Mouse (Mus musculus) liver, adult 2 months (tissue): Measurements from ENCODE around the gene Zfp382. TPM values are rescaled to one million over a fixed set of nuclear protein-coding genes. Genes with fewer than 3 reads are reported as not detected.
"Not testable (repeated sequence)": the region's sequence is repeated elsewhere in the genome, so short reads cannot be mapped to it uniquely, and the experiment has no call there.

ENCODE experiments used
- DNase-seq: peaks from one replicate; pipeline ENCODE4 v3.0.0-alpha.2; 2011; ENCODE audit warnings: low read depth, low spot score; ENCODE audit errors: extremely low read depth
- H3K27ac ChIP-seq: fragments of 200-500 bp; replicated peaks from 2 replicates; pipeline ENCODE4 v1.5.1; 2012; ENCODE audit warnings: low read depth, mild to moderate bottlenecking, control low read depth, inconsistent platforms, low read length; ENCODE audit not compliant: insufficient read depth
- H3K27me3 ChIP-seq: fragments of 200-500 bp; 2 replicates; pipeline ENCODE4 v1.6.1; 2012; ENCODE audit warnings: mild to moderate bottlenecking, moderate library complexity, low read length, inconsistent platforms; ENCODE audit not compliant: control insufficient read depth, insufficient read depth
- H3K36me3 ChIP-seq: fragments of 200-500 bp; 2 replicates; pipeline ENCODE4 v1.6.1; 2012; ENCODE audit warnings: low read length, inconsistent platforms; ENCODE audit not compliant: control insufficient read depth, insufficient read depth
- H3K4me1 ChIP-seq: fragments of 200-500 bp; 2 replicates; pipeline ENCODE4 v1.6.1; 2011; ENCODE audit warnings: low read length; ENCODE audit not compliant: control insufficient read depth, insufficient read depth
- H3K4me3 ChIP-seq: fragments of 200-500 bp; 2 replicates; pipeline ENCODE4 v1.5.1; 2011; ENCODE audit warnings: low read depth, mild to moderate bottlenecking, control low read depth, low read length, moderate library complexity; ENCODE audit not compliant: insufficient read depth
- H3K79me2 ChIP-seq: fragments of 200-500 bp; 2 replicates; pipeline ENCODE4 v1.6.1; 2012; ENCODE audit warnings: inconsistent platforms, mild to moderate bottlenecking, low read length, moderate library complexity; ENCODE audit not compliant: control insufficient read depth, insufficient read depth
- H3K9ac ChIP-seq: fragments of 200-500 bp; 2 replicates; pipeline ENCODE4 v1.6.1; 2012; ENCODE audit warnings: low read depth, mild to moderate bottlenecking, control low read depth, inconsistent platforms, low read length
- CTCF ChIP-seq: fragments of 200-500 bp; IDR thresholded peaks from 2 replicates; pipeline ENCODE4 v1.5.1; 2011; ENCODE audit warnings: low read depth, low read length, control low read depth
- POLR2A ChIP-seq: fragments of 200-500 bp; IDR thresholded peaks from 2 replicates; pipeline ENCODE4 v1.6.1; 2011; ENCODE audit warnings: low read length, control low read depth; ENCODE audit not compliant: insufficient read depth; ENCODE audit errors: extremely low read depth
- WGBS: fragments of 180-500 bp; shearing (Covaris S2); methylation state at CpG from one replicate; pipeline ENCODE4 v1.1.7; 2018; 5-methylcytosine and 5-hydroxymethylcytosine counted together
- polyA plus RNA-seq: library from polyadenylated mRNA; depleted of rRNA; stranded (reverse); fragments of >200 nt; gene quantifications from 2 replicates; pipeline ENCODE4 v1.2.3, GENCODE M21; 2012
- total RNA-seq: library from RNA; depleted of rRNA; stranded (reverse); fragments of >200 nt; gene quantifications from 2 replicates; pipeline ENCODE4 v1.2.3, GENCODE M21; 2014

Zfp382 gene
- total and polyA plus RNA-seq, 2 experiments = 0.07 to 0.74 TPM

DNA sequence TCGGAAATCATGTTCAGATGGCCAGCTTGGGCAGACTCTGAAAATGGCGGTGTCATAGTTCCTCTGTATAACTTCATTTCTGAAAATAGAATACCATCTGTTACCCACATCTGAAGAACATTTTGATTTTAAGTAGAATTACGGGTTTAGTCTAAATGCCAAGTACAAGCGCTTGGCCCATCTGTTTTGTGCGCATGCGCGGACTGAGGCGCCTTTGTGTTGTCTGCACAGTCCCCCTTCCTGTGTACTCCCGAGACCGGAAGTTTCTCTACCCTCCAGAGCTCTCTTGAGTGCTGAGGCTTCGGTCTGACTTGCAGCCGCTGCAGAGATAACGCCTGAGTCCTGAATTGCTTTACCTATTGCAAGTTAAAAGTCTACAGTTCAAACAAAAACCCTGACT, 22.4 kb upstream of the Zfp382 start:
- Histone ChIP-seq H3K9ac (no peak overlapping the region), H3K36me3 (peaks cover 35% of the 10 kb centered on the region), H3K27me3 (no peaks in the 10 kb centered on the region), H3K4me1 (peaks cover 4% of the 10 kb centered on the region; the same call in 1 of the 2 replicates), H3K27ac (no peak overlapping the region), H3K79me2 (peaks cover 12% of the 10 kb centered on the region; the same call in 1 of the 2 replicates), H3K4me3 (no peak overlapping the region)
- TF ChIP-seq POLR2A (no peak), CTCF (no peak)
- 89% methylated on average over 13 of the region's 13 CpGs for WGBS
- DNase-seq = no peak

DNA sequence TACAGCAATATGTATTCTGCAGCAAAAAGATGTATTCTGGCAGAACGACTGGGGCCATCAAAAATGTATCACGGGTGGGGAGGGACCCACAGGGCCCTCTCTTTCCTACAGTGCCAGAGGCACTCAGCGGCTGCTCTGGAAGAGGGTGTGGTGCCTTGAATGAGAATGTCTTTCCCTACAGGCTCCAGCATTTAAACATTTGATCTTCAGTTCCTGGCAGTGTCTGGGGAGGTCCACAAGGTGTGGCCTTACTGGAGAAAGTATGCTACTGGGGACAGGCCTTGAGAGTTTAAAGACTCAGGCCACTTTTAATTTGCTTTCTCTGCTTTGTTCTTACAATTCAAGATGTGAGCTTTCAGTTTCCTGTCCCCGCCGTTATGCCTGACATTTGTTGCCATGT, 5.7 kb upstream of the Zfp382 start:
- H3K4me1 ChIP-seq = peaks cover under 1% of the 10 kb centered on the region; the same call in 1 of the 2 replicates
- H3K27me3 ChIP-seq = 0 out of 2 replicates have a peak, but pooled peaks cover 3% of the 10 kb centered on the region
- H3K36me3 ChIP-seq = no peaks in the 10 kb centered on the region
- H3K27ac ChIP-seq = no peak overlapping the region
- no peak for DNase-seq
- no peaks in the 10 kb centered on the region for H3K79me2 ChIP-seq
- WGBS = 96% methylated on average over 5 of the region's 5 CpGs
- H3K9ac ChIP-seq = no peak overlapping the region
- TF ChIP-seq POLR2A (no peak), CTCF (no peak)
- no peak overlapping the region for H3K4me3 ChIP-seq

DNA sequence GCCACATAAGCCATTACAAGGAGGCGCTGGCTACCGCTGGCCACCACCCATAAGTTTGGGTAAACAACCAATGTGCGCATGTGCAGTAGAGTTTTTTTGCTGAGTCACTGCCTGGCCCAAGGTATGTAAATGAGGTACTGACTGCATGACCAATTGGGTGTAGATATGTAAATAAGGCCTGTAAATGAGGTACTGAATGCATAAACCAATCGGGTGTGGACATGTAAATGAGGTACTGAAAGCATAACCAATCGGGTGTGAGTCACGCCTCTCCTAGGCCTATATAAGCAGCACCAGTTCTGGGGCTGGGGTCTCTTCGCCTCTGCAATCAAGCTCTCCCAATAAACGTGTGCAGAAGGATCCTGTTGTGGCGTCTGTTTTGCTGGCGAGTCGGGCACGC, 3.8 kb upstream of the Zfp382 start:
- not testable (repeated sequence) for H3K27ac ChIP-seq, H3K36me3 ChIP-seq, H3K79me2 ChIP-seq, H3K4me1 ChIP-seq, H3K4me3 ChIP-seq, H3K27me3 ChIP-seq, H3K9ac ChIP-seq, DNase-seq
- 96% methylated on average over 12 of the region's 12 CpGs for whole genome bisulfite sequencing

DNA sequence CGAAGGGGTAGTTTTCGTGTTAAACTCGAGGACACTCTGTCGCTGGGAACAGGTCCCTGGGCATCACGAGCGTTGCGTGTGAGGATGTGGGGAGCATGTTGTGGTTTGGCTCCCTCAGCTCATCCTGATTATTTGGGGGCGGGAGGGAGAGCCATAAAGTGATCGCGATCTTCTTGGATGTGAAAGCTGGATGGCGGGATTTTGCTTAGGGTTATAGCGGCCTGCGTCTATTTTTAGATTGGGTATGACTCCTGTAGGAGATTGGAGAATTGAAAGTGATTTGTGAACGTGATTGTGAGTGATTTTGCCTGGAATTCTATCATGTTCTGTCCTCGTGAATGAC, 417 bp downstream of the Zfp382 start:
- Histone ChIP-seq H3K27ac (no peak overlapping the region), H3K36me3 (no peaks in the 10 kb centered on the region), H3K79me2 (no peaks in the 10 kb centered on the region), H3K4me3 (peak overlapping the region; percentile 87), H3K9ac (peak overlapping the region; percentile 26), H3K4me1 (peaks cover 4% of the 10 kb centered on the region), H3K27me3 (no peaks in the 10 kb centered on the region)
- no peak for TF ChIP-seq CTCF
- no peak for TF ChIP-seq POLR2A
- 4% methylated on average over 15 of the region's 15 CpGs for WGBS
- DNase-seq = no peak

DNA sequence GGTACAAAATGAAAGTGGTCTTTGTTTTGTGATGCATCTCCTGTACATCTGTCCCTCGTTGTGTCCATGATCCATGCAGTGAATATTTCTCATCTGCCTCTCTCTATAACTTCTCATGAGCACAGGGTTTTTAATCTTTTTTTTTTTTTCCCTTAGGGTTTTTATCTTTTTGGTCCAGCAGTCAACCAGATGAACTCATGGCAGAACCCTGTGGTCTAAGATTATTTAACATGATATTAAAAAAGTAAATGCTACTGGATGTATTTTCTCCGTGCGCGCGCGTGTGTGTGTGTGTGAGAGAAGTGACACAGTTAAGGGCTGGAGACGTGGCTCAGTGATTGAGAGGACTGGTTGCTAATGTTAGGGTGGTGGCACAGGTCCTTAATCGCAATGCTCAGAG, 8.2 kb downstream of the Zfp382 start:
- H3K36me3 ChIP-seq = no peaks in the 10 kb centered on the region; the same call in 1 of the 2 replicates
- WGBS = 94% methylated on average over 8 of the region's 8 CpGs

DNA sequence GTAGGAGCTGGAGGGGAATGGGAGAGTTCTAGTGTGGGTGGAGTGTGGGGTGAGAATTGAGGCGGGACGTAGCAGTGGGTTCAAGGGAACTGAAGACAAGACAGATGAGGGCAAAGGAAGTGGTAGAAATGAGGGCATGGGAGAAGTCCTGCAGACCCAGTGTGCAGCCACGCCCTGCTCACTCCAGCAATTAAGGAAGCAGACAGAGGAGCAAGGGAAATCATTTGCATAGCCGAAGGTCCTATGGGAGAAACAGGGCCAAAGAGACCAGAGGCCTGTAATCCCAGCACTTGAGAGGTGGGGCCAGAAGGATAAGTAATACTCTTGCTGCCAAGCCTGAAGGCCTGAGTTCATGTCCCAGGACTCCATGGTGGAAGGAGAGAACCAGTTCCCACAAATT, 10.7 kb downstream of the Zfp382 start:
- H3K27ac ChIP-seq = no peak overlapping the region
- no peak overlapping the region for H3K4me3 ChIP-seq
- TF ChIP-seq POLR2A = no peak
- TF ChIP-seq CTCF = no peak
- H3K9ac ChIP-seq = no peak overlapping the region
- H3K79me2 ChIP-seq = no peaks in the 10 kb centered on the region
- H3K36me3 ChIP-seq = no peaks in the 10 kb centered on the region; the same call in 1 of the 2 replicates
- no peaks in the 10 kb centered on the region for H3K27me3 ChIP-seq
- 90% methylated on average over 4 of the region's 4 CpGs for WGBS
- no peak for DNase-seq
- H3K4me1 ChIP-seq = no peaks in the 10 kb centered on the region

More for the DNA sequence above, 8.2 kb downstream of the Zfp382 start:
- Histone ChIP-seq H3K4me1 (no peaks in the 10 kb centered on the region), H3K27ac (no peak overlapping the region), H3K4me3 (no peak overlapping the region), H3K27me3 (no peaks in the 10 kb centered on the region), H3K79me2 (no peaks in the 10 kb centered on the region), H3K9ac (no peak overlapping the region)
- DNase-seq = no peak
- TF ChIP-seq POLR2A = no peak
- no peak for TF ChIP-seq CTCF
